Mouse (Mus musculus) olfactory bulb, adult 2 months (tissue): ENCODE measurements around the gene Vopp1. TPM values are rescaled to one million over a fixed set of nuclear protein-coding genes. Genes with fewer than 3 reads are reported as not detected.
"Not testable (repeated sequence)": the region's sequence is repeated elsewhere in the genome, so short reads cannot be mapped to it uniquely, and the experiment has no call there.

Experiments
- H3K27ac ChIP-seq: fragments of 200-500 bp; 2 replicates; pipeline ENCODE4 v1.5.1; 2012; ENCODE audit warnings: low read depth, low read length; ENCODE audit not compliant: insufficient read depth
- H3K4me1 ChIP-seq: fragments of 200-500 bp; 2 replicates; pipeline ENCODE4 v1.6.1; 2012; ENCODE audit warnings: low read length; ENCODE audit not compliant: control insufficient read depth, insufficient read depth
- H3K4me3 ChIP-seq: fragments of 200-500 bp; 2 replicates; pipeline ENCODE4 v1.5.1; 2012; ENCODE audit warnings: mild to moderate bottlenecking, low read depth, low read length, moderate library complexity; ENCODE audit not compliant: insufficient read depth
- CTCF ChIP-seq: fragments of 200-500 bp; IDR thresholded peaks from 2 replicates; pipeline ENCODE4 v1.5.1; 2012; ENCODE audit warnings: low read depth, mild to moderate bottlenecking, low read length, moderate library complexity; ENCODE audit not compliant: insufficient read depth
- POLR2A ChIP-seq: fragments of 200-500 bp; IDR thresholded peaks from 2 replicates; pipeline ENCODE4 v1.6.1; 2012; ENCODE audit warnings: mild to moderate bottlenecking, low read depth, low read length, moderate library complexity; ENCODE audit not compliant: insufficient read depth
- WGBS: fragments of 180-500 bp; shearing (Covaris S2); methylation state at CpG from one replicate; pipeline ENCODE4 v1.1.7; 2018; 5-methylcytosine and 5-hydroxymethylcytosine counted together
- polyA plus RNA-seq: library from polyadenylated mRNA; stranded (reverse); fragments of >200 nt; gene quantifications from 2 replicates; pipeline ENCODE4 v1.2.4, GENCODE M21; 2012; ENCODE audit warnings: low replicate concordance; ENCODE audit not compliant: missing spikeins, insufficient read depth, insufficient read length

The Vopp1 gene
- polyA plus RNA-seq, 1 experiment = not detected

DNA sequence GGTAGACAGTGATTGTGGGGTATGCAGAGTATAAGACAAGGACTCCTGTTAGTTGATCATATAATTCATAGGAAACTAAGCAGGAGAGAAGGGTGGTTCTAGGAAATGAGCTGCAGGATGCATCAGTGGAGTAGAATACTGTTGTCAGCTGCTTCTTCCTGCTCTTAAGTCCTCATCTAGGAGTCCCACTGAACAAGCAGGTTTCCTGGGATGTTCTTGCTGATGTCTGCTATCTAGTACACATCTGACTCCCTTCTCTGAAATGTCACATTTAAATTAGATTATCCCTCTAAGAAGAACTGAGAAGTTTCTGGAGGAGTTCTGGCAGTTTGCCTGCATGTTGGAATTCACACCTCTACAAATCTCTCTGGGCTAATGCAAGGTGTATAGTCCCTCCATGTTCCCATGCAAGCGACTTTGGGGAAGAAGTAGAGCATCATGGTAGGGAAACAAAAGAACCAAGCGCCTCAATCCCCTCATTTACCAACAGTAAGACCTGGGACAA lies 10.5 kb downstream of the Vopp1 start:
- TF ChIP-seq CTCF (no peak), POLR2A (no peak)
- no peaks in the 10 kb centered on the region; the same call in 1 of the 2 replicates for H3K4me1 ChIP-seq
- H3K4me3 ChIP-seq = no peak overlapping the region
- H3K27ac ChIP-seq = no peak overlapping the region
- WGBS = 88% methylated on average over 2 of the region's 2 CpGs

DNA sequence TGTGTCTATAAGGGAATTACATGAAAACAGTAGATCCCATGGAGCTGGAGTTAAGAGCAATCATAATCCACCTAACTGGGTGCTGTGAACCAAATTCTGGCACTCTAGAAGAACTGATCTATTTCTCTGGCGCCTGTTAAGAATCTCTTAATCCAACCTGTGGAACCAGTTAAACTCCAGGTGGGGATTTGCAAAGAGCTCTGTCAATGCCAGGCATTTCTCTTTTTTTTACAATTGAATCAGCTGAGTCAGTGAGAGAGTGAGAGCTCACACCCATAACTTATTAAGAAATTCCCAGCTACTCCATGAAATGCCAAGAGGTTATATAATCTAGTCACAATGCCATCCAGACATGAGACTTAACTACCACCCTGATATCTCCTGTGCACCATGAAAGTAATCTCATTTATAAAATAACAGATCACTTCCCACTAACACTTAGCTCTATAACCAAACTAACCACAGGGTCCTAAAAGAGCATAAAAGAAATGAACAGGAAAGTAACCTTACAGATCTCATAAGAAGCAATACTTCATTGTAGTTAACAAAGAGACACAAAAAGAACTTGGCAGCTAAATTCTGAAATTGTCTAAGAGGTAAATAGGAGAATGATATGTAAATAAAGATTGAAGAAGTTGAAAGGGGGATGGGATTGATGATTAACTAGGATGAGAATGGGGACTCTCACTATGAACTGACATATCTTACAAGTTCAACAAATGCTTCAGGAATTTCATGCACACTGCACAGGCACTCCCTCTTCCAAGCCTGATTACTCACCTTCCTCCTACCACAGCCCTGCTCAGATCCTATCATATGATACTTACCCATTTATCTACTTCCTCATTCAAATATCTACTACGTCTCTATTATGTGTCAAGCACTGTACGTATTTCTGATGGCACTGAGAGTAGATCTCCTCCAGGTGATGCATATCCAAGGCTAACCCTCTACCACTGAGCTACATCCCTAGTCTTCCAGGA lies 12.9 kb downstream of the Vopp1 start:
- 88% methylated on average over 3 of the region's 3 CpGs for WGBS
- H3K27ac ChIP-seq = no peak overlapping the region
- TF ChIP-seq CTCF (no peak), POLR2A (no peak)

DNA sequence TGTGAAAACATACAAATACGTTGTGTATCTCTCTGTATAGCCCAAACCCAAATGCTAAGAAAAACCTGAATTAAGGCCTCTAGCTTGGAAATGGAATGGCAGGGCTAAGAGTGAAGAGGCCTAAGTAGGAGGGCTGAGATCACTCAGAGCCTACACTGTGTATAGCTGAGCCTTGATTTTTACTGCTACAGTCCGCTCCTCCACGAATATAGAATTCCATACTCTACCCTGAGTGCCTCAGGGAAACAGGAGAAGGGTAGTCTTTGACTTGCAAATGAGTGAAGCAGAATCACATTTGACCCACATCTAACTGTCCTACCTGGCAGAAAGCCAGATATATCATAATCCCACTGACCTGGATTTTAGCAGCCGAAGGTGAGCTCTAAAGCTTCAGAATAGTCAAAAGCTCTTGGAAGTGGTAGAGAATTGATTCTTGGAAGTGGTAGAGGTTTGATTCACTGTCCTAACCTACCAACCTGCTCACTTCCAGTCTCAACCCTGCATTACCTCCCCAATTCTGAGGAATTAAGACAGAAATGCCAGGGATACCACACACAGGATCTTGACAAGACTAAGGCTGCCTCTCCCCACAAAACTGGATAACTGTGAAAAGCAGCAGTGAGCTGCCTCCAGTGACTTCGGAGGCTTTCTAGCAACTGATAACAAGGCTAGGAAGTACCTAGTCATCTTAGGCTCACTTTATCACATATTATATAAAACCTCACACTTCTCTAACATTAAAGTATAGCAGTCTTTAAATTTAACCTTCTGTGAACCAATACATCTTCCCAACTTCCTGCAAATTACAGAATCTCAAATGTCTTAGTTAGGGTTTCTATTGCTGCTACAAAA lies 19.5 kb downstream of the Vopp1 start:
- WGBS = 89% methylated on average over 5 of the region's 5 CpGs
- Histone ChIP-seq H3K4me3 (no peak overlapping the region), H3K27ac (no peak overlapping the region), H3K4me1 (no peaks in the 10 kb centered on the region)
- TF ChIP-seq CTCF (no peak), POLR2A (no peak)

More for the DNA sequence above, 12.9 kb downstream of the Vopp1 start:
- H3K4me3 ChIP-seq = no peak overlapping the region
- no peaks in the 10 kb centered on the region; the same call in 1 of the 2 replicates for H3K4me1 ChIP-seq

DNA sequence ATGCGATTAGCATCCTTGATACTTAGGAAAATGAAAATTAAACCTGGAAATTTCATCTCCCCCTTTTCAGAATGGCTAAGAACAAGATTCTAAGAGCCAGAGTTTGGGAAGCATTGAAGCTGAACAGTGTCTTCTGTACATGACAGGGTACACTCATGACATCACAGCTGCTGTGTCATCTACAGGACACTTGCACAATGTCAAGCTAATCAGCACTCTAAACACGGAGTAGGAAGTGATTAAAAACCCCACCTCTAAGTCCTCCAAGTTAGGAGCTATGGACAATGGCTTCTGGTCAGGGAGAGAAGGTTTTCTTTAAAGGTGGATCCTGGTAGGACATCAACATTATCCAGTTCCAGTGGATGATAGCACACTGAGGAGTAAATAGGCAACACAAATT lies 21.8 kb downstream of the Vopp1 start:
- TF ChIP-seq CTCF (no peak), POLR2A (no peak)
- 81% methylated on average over 2 of the region's 2 CpGs for WGBS
- no peak overlapping the region for H3K4me3 ChIP-seq
- H3K27ac ChIP-seq = no peak overlapping the region
- no peaks in the 10 kb centered on the region for H3K4me1 ChIP-seq

DNA sequence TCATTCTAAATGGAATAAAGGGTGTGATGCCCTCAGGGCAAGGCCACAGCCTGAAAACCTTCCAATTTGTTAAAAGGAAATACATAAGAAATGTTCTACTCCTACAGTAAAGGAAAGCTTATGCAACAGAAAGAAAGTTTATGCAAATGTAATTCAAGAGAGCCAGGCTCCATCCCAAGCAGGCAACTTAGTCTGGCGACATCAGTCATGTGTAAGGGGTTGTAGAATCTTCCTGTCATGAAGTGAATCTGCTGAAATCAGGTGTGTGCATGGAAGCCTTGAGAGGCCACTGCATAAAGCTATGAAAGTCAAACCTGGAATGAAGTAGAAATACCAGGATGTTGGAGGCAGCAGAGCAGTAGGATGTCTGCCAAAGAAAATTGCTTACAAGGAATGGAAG lies 26.0 kb downstream of the Vopp1 start:
- no peaks in the 10 kb centered on the region for H3K4me1 ChIP-seq
- WGBS = 92% methylated on average over 1 of the region's 1 CpGs
- no peak overlapping the region for H3K27ac ChIP-seq
- no peak overlapping the region for H3K4me3 ChIP-seq
- TF ChIP-seq CTCF (no peak), POLR2A (no peak)

DNA sequence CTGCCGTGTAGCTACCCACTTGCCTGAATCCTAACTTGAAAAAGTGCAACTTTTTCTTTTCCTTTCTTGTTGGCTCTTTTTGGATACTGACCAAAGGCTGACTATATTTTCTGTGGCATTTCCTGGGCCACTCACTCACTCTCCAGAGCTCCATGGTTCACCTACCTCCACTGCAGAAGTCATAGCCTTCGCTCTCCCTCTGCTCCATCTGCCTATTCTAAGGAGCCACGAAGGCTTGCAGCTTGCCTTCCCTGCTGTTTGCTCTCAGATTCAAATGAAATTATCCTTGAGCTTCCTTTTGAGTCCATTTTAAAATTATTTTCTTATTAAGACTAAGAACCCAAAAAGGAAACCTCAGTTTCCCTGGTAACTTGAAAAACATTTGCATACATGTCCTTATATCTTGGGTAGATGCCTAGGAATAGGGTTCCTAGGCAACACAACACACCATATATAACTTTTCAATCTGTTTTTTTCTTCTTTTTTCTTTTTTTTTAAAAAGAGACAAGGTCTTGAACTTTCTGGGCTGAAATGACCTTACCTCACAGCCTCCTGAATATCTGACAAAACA lies 28.0 kb downstream of the Vopp1 start:
- Histone ChIP-seq H3K27ac (no peak overlapping the region), H3K4me3 (no peak overlapping the region), H3K4me1 (no peaks in the 10 kb centered on the region)
- TF ChIP-seq CTCF (no peak), POLR2A (no peak)
- 86% methylated on average over 3 of the region's 3 CpGs for WGBS

DNA sequence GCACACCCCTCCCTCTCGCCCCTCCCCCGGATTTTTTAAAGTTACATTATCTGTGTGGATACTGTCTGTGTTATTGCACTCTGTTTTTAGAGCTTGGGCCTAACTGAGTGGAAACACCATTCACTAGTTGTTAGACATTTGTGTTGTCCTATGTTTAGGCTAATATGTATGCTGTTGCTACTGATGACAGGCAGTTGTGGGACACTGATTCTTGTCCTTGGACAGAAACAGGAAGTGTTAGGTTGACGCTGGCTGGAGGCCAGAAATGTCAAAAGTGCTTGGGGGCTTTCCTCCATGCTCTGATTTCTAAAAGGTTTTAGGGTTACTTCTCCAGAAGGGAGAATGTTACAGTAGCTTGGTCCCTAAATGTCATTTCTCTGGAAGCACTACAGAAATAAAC lies 29.1 kb downstream of the Vopp1 start:
- no peak overlapping the region for H3K27ac ChIP-seq
- 73% methylated on average over 3 of the region's 3 CpGs for WGBS
- TF ChIP-seq POLR2A (no peak), CTCF (no peak)
- H3K4me3 ChIP-seq = no peak overlapping the region
- no peaks in the 10 kb centered on the region for H3K4me1 ChIP-seq

DNA sequence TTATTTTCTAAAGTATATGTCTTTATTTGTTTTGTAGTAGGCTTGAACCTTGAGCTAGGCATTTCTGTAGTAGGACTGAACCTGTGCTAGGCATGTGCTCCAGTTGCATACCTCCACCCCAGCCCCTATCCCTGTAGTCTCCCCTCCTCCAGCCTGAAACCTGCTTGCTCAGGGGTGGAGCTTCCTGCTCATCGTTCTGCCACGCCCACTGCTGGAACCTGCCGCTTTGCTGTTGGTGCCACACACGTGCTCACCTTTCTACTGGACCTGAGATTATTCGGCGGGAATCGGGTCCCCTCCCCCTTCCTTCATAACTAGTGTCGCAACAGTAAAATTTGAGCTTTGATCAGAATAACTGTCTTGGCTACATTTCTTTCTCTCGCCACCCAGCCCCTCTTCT lies 32.1 kb downstream of the Vopp1 start:
- H3K4me3 ChIP-seq, H3K27ac ChIP-seq, H3K4me1 ChIP-seq: not testable (repeated sequence)
- 83% methylated on average over 9 of the region's 9 CpGs for WGBS
